Mouse (Mus musculus): Measurements from ENCODE around the gene Ropn1. TPM values are rescaled to one million over a fixed set of nuclear protein-coding genes. Genes with fewer than 3 reads are reported as not detected.
"Not testable (repeated sequence)": the region's sequence is repeated elsewhere in the genome, so short reads cannot be mapped to it uniquely, and the experiment has no call there.

Gene Ropn1
- polyA plus RNA-seq, 1 experiment from 2014 or later = not detected

- Histone ChIP-seq H3K36me3 (no peaks in the 10 kb centered on the region), H3K4me2 (peak overlapping the region; percentile 75), H3K4me3 (peak overlapping the region; percentile 64), H3K9ac (peak overlapping the region; percentile 60), H3K27ac (peak overlapping the region; percentile 87), H3K4me1 (peaks cover 6% of the 10 kb centered on the region), H3K27me3 (no peaks in the 10 kb centered on the region), H3K9me3 (no peaks in the 10 kb centered on the region)
- no peak for ATAC-seq (ENCODE audit: insufficient number of reproducible peaks, low FRiP score, low TSS enrichment, low read depth)
- 9% methylated on average over 11 of the region's 11 CpGs for WGBS
Measured at GRCm38 (mm10) chr16:34691156-34691555, 41.4 kb downstream of the Ropn1 start.

DNA sequence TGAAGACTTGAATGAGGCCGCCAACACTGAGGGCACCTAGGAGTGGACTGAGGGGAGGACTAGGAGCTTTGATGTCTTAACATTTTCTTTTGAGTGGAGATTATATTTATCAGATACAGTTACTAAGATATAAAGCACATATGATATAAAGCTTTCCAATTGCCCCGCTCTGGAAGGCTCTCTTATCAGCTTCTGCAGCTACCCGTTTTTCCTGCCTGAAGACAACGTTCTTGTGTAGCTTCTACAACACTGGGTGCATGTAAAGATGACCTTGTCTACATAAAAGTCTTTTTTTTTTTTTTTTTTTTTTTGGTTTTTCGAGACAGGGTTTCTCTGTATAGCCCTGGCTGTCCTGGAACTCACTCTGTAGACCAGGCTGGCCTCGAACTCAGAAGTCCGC is 44.8 kb downstream of the Ropn1 start:
- peaks cover 12% of the 10 kb centered on the region; the same call in 1 of the 2 replicates for H3K36me3 ChIP-seq
- H3K4me3 ChIP-seq = no peak overlapping the region
- peaks cover 6% of the 10 kb centered on the region for H3K4me1 ChIP-seq
- no peaks in the 10 kb centered on the region for H3K27me3 ChIP-seq
- H3K9me3 ChIP-seq = no peaks in the 10 kb centered on the region
- 94% methylated on average over 6 of the region's 7 CpGs for WGBS
- H3K4me2 ChIP-seq = no peak overlapping the region
- no peak overlapping the region for H3K9ac ChIP-seq
- ATAC-seq (ENCODE audit: insufficient number of reproducible peaks, low FRiP score, low TSS enrichment, low read depth) = no peak
- H3K27ac ChIP-seq = no peak overlapping the region

DNA sequence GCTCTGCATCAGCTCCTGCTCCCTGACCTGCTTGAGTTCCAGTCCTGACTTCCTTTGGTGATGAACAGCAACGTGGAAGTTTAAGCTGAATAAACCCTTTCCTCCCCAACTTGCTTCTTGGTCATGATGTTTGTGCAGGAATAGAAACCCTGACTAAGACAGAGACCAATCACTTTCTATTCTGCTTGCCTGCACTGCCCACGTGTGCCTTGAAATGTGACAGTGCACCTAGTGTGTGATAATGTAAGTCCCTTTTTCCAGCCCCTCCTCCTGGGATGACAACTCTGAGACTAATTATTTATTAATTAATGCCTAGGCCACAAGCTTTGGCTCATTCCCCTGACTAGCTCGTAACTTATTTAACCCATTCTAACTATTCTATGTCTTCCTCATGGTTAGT is 49.0 kb downstream of the Ropn1 start:
- not testable (repeated sequence) for H3K9ac ChIP-seq; ATAC-seq (ENCODE audit: insufficient number of reproducible peaks, low FRiP score, low TSS enrichment, low read depth); H3K9me3 ChIP-seq; H3K27me3 ChIP-seq; H3K4me3 ChIP-seq; H3K4me1 ChIP-seq; H3K27ac ChIP-seq; H3K4me2 ChIP-seq
- 71% methylated on average over 3 of the region's 3 CpGs for WGBS
- peaks cover 12% of the 10 kb centered on the region; the same call in 1 of the 2 replicates for H3K36me3 ChIP-seq

DNA sequence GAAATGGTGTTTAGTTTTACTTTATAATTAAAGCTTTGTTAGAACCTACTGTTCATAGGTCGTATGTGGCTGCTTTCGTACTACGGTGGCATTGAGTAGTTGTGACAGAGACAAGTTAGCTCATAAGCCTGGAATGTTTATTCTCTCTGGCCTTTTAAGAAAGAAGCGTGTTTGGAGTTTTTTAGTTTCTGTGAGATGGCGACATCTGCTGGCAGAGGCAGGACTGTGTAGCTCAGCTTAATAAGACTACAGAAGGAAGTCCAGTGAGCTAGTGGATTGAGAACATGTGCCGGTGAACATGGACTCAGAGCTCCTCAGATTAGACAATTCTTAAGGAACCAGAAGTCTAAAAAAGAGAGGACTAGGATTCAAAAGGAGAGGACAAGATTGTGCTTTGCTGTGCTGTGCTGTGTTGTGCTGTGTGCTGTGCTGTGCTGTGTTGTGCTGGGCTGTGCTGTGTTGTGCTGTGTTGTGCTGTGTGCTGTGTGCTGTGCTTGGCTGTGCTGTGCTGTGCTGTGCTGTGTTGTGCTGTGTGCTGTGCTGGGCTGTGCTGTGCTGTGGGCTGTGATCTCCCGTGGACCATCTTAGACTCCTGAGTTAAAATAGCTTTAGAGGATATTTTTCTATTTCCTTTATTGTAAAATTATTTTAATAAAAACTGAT is 50.6 kb downstream of the Ropn1 start:
- Histone ChIP-seq H3K27ac (no peak overlapping the region), H3K36me3 (peaks cover 12% of the 10 kb centered on the region; the same call in 1 of the 2 replicates), H3K9ac (no peak overlapping the region), H3K4me2 (no peak overlapping the region), H3K4me1 (no peaks in the 10 kb centered on the region), H3K4me3 (no peak overlapping the region), H3K9me3 (no peaks in the 10 kb centered on the region), H3K27me3 (no peaks in the 10 kb centered on the region)
- 0 out of 2 replicates have a peak, but pooled peaks have one; percentile 55 for ATAC-seq (ENCODE audit: insufficient number of reproducible peaks, low FRiP score, low TSS enrichment, low read depth)
- WGBS = 16% methylated on average over 7 of the region's 7 CpGs

DNA sequence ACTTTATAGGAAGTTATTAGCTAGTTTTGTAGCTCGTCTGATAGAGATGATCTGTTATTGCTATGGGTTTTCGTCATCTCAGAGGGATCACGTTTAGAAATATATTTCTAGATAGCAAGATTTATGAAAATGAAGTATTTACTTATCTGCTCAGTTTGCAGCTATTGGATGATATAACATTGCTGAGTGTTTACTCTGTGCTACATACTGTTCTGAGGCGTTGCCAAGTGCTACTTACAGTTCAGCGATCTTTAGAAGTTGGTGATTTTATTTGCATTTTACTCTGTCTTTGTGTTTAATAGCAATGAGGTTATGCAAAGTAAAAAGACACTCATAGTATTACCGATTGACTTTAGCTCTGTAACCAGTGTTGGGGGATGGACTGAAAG is 51.1 kb downstream of the Ropn1 start:
- no peaks in the 10 kb centered on the region for H3K27me3 ChIP-seq
- no peak overlapping the region for H3K27ac ChIP-seq
- WGBS = 82% methylated on average over 6 of the region's 6 CpGs
- no peaks in the 10 kb centered on the region for H3K4me1 ChIP-seq
- no peak overlapping the region for H3K4me3 ChIP-seq
- H3K9ac ChIP-seq = no peak overlapping the region
- H3K36me3 ChIP-seq = peaks cover 12% of the 10 kb centered on the region; the same call in 1 of the 2 replicates
- H3K4me2 ChIP-seq = no peak overlapping the region
- ATAC-seq (ENCODE audit: insufficient number of reproducible peaks, low FRiP score, low TSS enrichment, low read depth) = no peak
- no peaks in the 10 kb centered on the region for H3K9me3 ChIP-seq

- 65% methylated on average over 2 of the region's 2 CpGs for WGBS
- ATAC-seq (ENCODE audit: insufficient number of reproducible peaks, low FRiP score, low TSS enrichment, low read depth) = no peak
- Histone ChIP-seq H3K9me3 (no peaks in the 10 kb centered on the region), H3K27ac (peak overlapping the region; percentile 67), H3K36me3 (peaks cover 11% of the 10 kb centered on the region; the same call in 1 of the 2 replicates), H3K4me3 (no peak overlapping the region), H3K4me1 (0 out of 2 replicates have a peak, but pooled peaks cover 2% of the 10 kb centered on the region), H3K27me3 (no peaks in the 10 kb centered on the region), H3K9ac (no peak overlapping the region), H3K4me2 (no peak overlapping the region)
Measured at GRCm38 (mm10) chr16:34706019-34706418, 56.3 kb downstream of the Ropn1 start.

GRCm38 (mm10) chr16:34706487-34706946 is 56.8 kb downstream of the Ropn1 start:
- H3K27me3 ChIP-seq = no peaks in the 10 kb centered on the region
- H3K36me3 ChIP-seq = peaks cover 11% of the 10 kb centered on the region; the same call in 1 of the 2 replicates
- ATAC-seq (ENCODE audit: insufficient number of reproducible peaks, low FRiP score, low TSS enrichment, low read depth) = no peak
- H3K27ac ChIP-seq = peak overlapping the region; percentile 67
- 44% methylated on average over 7 of the region's 7 CpGs for WGBS
- H3K4me2 ChIP-seq = no peak overlapping the region
- no peak overlapping the region for H3K9ac ChIP-seq
- 0 out of 2 replicates have a peak, but pooled peaks cover 2% of the 10 kb centered on the region for H3K4me1 ChIP-seq
- H3K4me3 ChIP-seq = no peak overlapping the region
- H3K9me3 ChIP-seq = no peaks in the 10 kb centered on the region

GRCm38 (mm10) chr16:34711481-34711880 is 61.8 kb downstream of the Ropn1 start:
- Histone ChIP-seq H3K4me3 (no peak overlapping the region), H3K9ac (no peak overlapping the region), H3K4me2 (no peak overlapping the region), H3K36me3 (peaks cover 15% of the 10 kb centered on the region), H3K9me3 (no peaks in the 10 kb centered on the region), H3K27ac (no peak overlapping the region), H3K4me1 (no peaks in the 10 kb centered on the region), H3K27me3 (no peaks in the 10 kb centered on the region)
- ATAC-seq (ENCODE audit: insufficient number of reproducible peaks, low FRiP score, low TSS enrichment, low read depth) = no peak
- 77% methylated on average over 3 of the region's 3 CpGs for WGBS

DNA sequence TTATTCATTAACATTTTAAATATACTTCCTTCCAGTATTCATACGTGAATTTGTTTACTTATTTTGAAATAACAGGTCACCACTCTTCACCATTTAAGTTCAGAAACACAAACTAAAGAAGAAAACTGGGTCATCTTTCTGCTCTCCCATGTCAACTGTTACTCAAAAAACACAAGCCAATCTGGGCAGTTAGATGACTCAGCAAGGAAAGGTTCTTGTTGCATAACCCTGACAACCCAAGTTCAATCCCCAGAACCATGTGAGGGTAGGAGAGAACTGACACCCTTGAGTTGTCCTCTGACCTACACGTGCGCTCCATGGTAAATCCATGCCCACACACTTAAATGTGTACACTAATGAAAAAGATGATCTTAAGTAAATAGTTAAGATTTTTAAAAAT is 75.4 kb downstream of the Ropn1 start:
- no peak overlapping the region for H3K4me2 ChIP-seq

More for the DNA sequence above, 75.4 kb downstream of the Ropn1 start:
- Histone ChIP-seq H3K36me3 (peaks cover 18% of the 10 kb centered on the region), H3K27me3 (no peaks in the 10 kb centered on the region), H3K4me1 (no peaks in the 10 kb centered on the region), H3K9me3 (no peaks in the 10 kb centered on the region), H3K27ac (no peak overlapping the region), H3K9ac (no peak overlapping the region), H3K4me3 (no peak overlapping the region)
- ATAC-seq (ENCODE audit: insufficient number of reproducible peaks, low FRiP score, low TSS enrichment, low read depth) = no peak
- 95% methylated on average over 3 of the region's 3 CpGs for WGBS

Other genes with a start within 250 kb of the Ropn1 start
- gene Kalrn, start 76.4 kb upstream of the Ropn1 start, polyA plus RNA-seq (2015; fragmentation: Nextera tagmentation; extraction: Ambion mirVana) = 9.2 and 9.8 TPM in 2 replicates
- gene Ccdc14, start 40.7 kb downstream of the Ropn1 start, polyA plus RNA-seq (2015; fragmentation: Nextera tagmentation; extraction: Ambion mirVana) = 4.8 and 5.0 TPM in 2 replicates
- 11.8 and 13.7 TPM in 2 replicates for gene Mylk, start 95.3 kb downstream of the Ropn1 start, polyA plus RNA-seq (2015; fragmentation: Nextera tagmentation; extraction: Ambion mirVana)

Measured in limb, embryonic 15.5 days (tissue).